Mouse (Mus musculus) ES-E14 (cell line): ENCODE measurements around the gene Bcat1.

Experiments used
- HCFC1 ChIP-seq: IDR thresholded peaks from 2 replicates; pipeline ENCODE4 v1.6.1; 2012; ENCODE audit warnings: low read length, inconsistent platforms, borderline replicate concordance; ENCODE audit not compliant: insufficient read depth
- MAFK ChIP-seq: IDR thresholded peaks from 2 replicates; pipeline ENCODE4 v1.6.1; 2014; ENCODE audit warnings: mild to moderate bottlenecking, low read depth, low read length, inconsistent platforms; ENCODE audit not compliant: insufficient read depth

- TF ChIP-seq MAFK (no peak), HCFC1 (no peak)
Observed at GRCm38 (mm10) chr6:145079087-145079759, 3.2 kb upstream of the Bcat1 start.
